Mouse (Mus musculus) granulocyte monocyte progenitor cell, adult 5-6 weeks (primary cell): Measurements from ENCODE around the gene Atp8b4. TPM values are rescaled to one million over a fixed set of nuclear protein-coding genes. Genes with fewer than 3 reads are reported as not detected.

Experiments
- ATAC-seq: replicated peaks from 2 replicates; pipeline ENCODE4 v1.8.0; 2016; ENCODE audit warnings: mild to moderate bottlenecking, moderate TSS enrichment, inconsistent platforms; ENCODE audit not compliant: poor library complexity, severe bottlenecking
- total RNA-seq, 2 experiments: library from RNA; stranded (forward) in 1 of 2; stranded (reverse) in 1 of 2; fragments of 200-712, 200-1000 nt in 1 of 2; fragments of >200 nt in 1 of 2; fragmentation: Nextera tagmentation in 1 of 2; gene quantifications; 2 replicates each; pipeline ENCODE4 v1.2.3; 2014 to 2017

The Atp8b4 gene
- total RNA-seq, 2 experiments from 2014 or later, result 230 to 411 TPM

DNA sequence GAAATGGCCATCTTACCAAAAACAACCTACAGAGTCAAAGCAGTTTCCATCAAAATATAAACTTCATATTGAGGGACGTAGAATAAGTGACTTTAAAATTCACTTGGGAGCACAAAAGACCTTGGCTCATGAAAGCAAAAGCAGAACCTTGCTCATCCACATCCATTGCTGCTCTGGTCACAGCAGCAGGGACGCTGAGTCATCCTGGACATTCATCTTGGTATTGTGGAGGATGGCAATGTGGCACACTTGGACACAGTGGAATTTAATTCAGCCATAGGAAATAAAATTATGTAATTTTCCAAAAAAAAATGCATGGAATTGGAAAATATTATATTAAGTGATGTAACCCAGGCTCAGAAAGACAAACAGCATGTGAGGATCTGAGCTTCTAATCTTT is 184.1 kb downstream of the Atp8b4 start:
- ATAC-seq, result no peak

DNA sequence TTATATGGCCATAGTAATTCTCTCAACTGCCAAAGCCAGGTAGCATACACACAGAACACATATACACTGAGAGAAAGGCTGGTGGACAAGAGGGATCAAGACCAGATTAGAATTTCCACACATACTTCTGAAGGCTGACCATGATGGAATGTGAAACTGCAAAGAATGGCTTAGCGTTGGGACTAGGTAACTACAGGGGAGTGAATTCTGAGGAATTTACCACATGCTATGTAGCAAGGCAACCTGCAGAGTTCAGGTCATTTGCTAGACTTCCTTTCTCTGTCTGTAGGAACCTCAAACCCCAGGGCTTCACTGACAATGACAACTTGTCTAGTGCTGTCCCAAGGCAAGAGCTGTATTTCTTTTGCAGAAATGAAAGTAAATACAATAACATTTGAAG is 189.4 kb downstream of the Atp8b4 start:
- peak; percentile 39; the same call in 1 of the 2 replicates for ATAC-seq

- peak; percentile 92 for ATAC-seq
These were observed 190.5 kb downstream of the Atp8b4 start for GRCm38 (mm10) chr2:126309994-126310393.

- ATAC-seq, result no peak
These were observed 195.9 kb downstream of the Atp8b4 start for GRCm38 (mm10) chr2:126304621-126305020.

DNA sequence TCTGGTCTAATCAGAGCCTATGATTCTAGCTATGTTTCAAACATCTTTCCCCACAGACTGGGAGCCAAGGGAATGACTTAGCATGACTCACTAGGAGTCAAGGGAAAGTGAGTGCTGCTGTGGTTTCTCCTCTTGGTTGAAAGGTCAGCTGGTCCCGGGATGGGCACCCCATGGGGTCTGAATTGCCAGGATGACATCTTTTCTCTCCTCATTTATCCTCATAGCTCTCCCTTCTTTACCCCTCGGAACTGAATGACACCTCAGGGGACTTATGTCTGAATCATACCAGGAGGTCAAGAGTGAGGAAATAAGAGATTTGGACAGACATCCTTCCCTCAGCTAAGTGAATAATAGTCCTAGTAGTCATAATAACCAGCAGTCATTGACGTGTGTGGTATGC is 197.2 kb downstream of the Atp8b4 start:
- ATAC-seq, result no peak

GRCm38 (mm10) chr2:126302381-126302780 is 198.1 kb downstream of the Atp8b4 start:
- ATAC-seq, result no peak

DNA sequence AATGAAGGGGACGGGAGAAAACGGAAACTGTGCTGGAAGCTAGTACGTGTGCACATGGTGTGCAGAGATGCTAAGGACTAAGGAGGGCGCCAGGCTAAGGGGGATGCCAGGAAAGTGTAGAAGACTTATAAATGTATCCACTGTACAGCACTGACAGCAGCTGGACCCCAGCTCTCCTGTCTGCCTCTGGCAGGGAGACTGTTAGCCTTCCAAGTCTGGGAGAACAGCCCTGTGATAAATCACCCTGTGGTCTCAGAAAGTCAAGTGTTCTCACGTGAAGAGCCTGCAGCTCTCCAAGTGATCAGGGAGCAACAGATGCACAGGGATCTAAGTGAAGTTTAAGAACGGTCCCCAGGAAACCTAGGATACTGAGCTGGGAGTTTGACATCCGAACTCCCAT is 209.8 kb downstream of the Atp8b4 start:
- no peak for ATAC-seq

DNA sequence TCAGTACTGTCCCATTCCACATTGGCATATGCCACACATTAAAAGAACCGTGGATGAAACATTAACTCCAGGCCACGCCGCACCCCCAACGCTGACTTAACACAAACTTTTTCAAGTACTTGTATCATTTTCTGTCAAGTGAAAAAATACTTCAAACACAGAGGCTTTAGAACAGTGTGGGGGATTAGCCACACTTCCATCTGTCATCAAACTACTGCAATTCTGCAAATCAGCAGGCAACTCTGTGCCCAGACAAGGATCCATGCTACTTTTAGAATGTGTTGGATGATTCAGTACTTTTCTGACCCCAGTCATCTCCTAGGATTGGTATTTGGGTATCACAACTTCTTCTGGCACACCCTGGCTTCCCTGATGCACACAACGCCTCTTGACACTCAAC is 212.5 kb downstream of the Atp8b4 start:
- ATAC-seq, result no peak

DNA sequence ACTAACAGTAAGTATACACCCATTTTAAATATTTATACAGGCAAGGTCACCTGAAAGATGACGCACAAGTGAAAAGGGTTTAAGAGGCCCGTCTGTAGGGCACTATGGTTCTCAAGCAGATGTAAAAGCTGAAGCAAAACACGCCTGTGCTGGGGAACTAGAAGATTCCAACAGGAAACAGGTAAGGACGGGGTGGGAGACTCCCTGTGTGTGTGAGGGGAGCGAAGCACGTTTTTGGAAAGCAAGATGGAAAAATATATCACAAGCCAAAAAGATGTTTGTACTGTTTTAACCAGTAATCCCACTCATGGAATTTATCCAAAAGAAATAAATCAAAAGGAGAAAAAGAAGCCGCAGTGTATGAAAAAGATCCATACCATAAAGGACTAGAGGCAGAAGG is 214.1 kb downstream of the Atp8b4 start:
- ATAC-seq, result no peak

DNA sequence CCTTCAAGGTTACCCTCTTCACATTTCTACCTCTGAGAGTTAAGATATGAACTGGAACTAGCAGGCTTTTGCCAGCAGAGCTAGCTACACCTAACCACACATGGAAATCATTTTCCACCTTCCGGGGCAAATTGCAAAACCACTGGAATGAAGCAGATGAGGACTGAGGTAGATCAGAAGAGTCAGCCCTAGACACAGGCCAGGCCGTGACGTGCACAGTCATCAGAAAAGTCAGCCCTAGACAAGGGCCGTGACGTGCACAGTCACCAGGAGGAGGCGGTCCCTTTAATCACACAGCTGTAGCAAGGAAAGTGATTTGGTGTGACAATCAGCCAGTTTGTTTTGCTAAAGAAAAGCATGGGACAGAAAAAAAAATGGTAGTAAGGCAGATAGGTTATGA is 216.4 kb downstream of the Atp8b4 start:
- no peak for ATAC-seq

DNA sequence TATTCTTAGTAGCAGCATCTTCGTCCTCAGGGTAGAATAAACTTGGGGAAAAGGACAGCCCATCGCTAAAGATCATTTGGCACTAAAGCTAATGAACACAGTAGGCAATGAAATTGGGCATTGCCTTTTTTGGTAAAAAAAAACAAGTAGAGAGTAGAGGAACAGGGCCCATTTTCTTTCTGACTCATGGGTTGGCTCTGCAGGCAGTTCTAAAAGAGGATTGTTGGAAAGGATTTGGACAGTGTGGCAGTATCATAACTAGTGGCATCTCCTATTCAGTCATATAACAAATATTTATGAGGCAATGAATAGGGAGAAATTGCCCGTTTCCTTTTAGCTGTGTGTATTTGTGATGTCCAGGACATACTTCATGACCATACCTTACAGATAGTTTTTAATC is 217.4 kb downstream of the Atp8b4 start:
- no peak for ATAC-seq

- no peak for ATAC-seq
These were observed 225.0 kb downstream of the Atp8b4 start for GRCm38 (mm10) chr2:126275511-126275910.

DNA sequence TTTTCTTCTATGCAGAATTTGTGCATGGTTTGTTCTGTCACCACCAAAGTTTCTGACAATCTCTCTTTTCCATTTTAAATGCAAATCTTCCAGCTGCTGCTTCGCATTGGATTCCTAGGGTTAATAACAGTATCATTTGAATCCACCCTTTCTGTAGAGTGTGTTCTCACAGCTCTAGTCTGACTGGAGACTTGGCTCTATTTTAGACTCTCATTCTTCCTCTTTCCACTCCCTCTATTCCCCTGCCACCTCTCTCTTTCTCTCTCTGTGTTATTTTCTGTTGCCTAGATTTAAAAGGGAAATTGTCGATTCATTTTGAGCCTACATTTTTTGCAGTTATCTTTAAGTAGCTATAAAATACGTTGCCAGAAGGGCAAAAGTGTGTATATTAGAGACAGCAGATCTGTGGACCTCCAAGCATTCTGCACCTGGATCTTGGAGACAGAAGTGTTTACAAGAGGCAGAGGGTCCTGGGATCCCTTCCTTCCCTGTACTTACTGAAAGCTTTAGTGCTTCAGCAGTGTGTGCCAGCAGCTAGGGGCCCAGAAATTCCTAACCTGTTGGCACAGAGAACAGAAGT is 225.6 kb downstream of the Atp8b4 start:
- no peak for ATAC-seq

GRCm38 (mm10) chr2:126274311-126274710 is 226.2 kb downstream of the Atp8b4 start:
- ATAC-seq, result no peak

Other genes with a start within 250 kb of the Atp8b4 start
- gene Slc27a2, start 51.7 kb upstream of the Atp8b4 start, total RNA-seq (2014; fragmentation: Nextera tagmentation), result not detected in 2 replicates
- gene Slc27a2, start 51.7 kb upstream of the Atp8b4 start, total RNA-seq (2017), result not detected in 2 replicates
- gene Hdc, start 118.6 kb upstream of the Atp8b4 start, total RNA-seq (2014; fragmentation: Nextera tagmentation), result 79.4 and 82.5 TPM in 2 replicates
- gene Hdc, start 118.6 kb upstream of the Atp8b4 start, total RNA-seq (2017), result 138 and 152 TPM in 2 replicates
- gene Gabpb1, start 175.7 kb upstream of the Atp8b4 start, total RNA-seq (2014; fragmentation: Nextera tagmentation), result 32.9 and 38.2 TPM in 2 replicates
- gene Gabpb1, start 175.7 kb upstream of the Atp8b4 start, total RNA-seq (2017), result 31.2 and 37.4 TPM in 2 replicates
- 42.4 and 49.7 TPM in 2 replicates for gene Usp8, start 206.7 kb upstream of the Atp8b4 start, total RNA-seq (2014; fragmentation: Nextera tagmentation)
- 52.6 and 58.2 TPM in 2 replicates for gene Usp8, start 206.7 kb upstream of the Atp8b4 start, total RNA-seq (2017)